Mouse (Mus musculus) MEL (cell line): ENCODE measurements around the gene Prr5l.

ENCODE experiments used
- CTCF ChIP-seq, 3 experiments: IDR thresholded peaks in 2 of 3; conservative IDR thresholded peaks in 1 of 3; 2 replicates each; pipeline ENCODE4 v1.5.1; 2011 to 2012; ENCODE audit warnings: low read length in 3 of 3, low read depth in 2 of 3, mild to moderate bottlenecking in 2 of 3, improper control_type of control experiment in 1 of 3, inconsistent platforms in 1 of 3, mixed read lengths in 1 of 3, moderate library complexity in 1 of 3; ENCODE audit not compliant: control insufficient read depth in 1 of 3, insufficient read depth in 1 of 3, poor library complexity in 1 of 3, severe bottlenecking in 1 of 3
- E2F4 ChIP-seq: IDR thresholded peaks from 2 replicates; pipeline ENCODE4 v1.6.1; 2011; ENCODE audit warnings: low read depth, low read length, improper control_type of control experiment, borderline replicate concordance
- EP300 ChIP-seq, 2 experiments: IDR thresholded peaks; 2 replicates each; pipeline ENCODE4 v1.6.1; 2011; ENCODE audit warnings: improper control_type of control experiment in 2 of 2, low read length in 2 of 2, low read depth in 1 of 2, mild to moderate bottlenecking in 1 of 2
- GATA1 ChIP-seq: IDR thresholded peaks from 2 replicates; pipeline ENCODE4 v1.6.1; 2011; ENCODE audit warnings: low read depth, low read length, improper control_type of control experiment
- HCFC1 ChIP-seq: IDR thresholded peaks from 2 replicates; pipeline ENCODE4 v1.6.1; 2012; ENCODE audit warnings: low read depth, mild to moderate bottlenecking, inconsistent platforms, low read length, improper control_type of control experiment, moderate library complexity
- MAFK ChIP-seq: IDR thresholded peaks from 2 replicates; pipeline ENCODE4 v1.6.1; 2011; ENCODE audit warnings: low read depth, mild to moderate bottlenecking, low read length, improper control_type of control experiment, borderline replicate concordance
- MAZ ChIP-seq: IDR thresholded peaks from 2 replicates; pipeline ENCODE4 v1.6.1; 2012; ENCODE audit warnings: low read depth, mild to moderate bottlenecking, inconsistent platforms, low read length, improper control_type of control experiment
- POLR2A ChIP-seq, 2 experiments: IDR thresholded peaks; 2 replicates each; pipeline ENCODE4 v1.6.1; 2011 to 2012; ENCODE audit warnings: low read length in 2 of 2, mild to moderate bottlenecking in 2 of 2, control low read depth in 1 of 2, improper control_type of control experiment in 1 of 2, low read depth in 1 of 2, moderate library complexity in 1 of 2; ENCODE audit not compliant: control insufficient read depth in 1 of 2, insufficient read depth in 1 of 2, poor library complexity in 1 of 2
- TBP ChIP-seq: IDR thresholded peaks from 2 replicates; pipeline ENCODE4 v1.8.0; 2011; ENCODE audit warnings: low read depth, low read length, improper control_type of control experiment
- UBTF ChIP-seq: IDR thresholded peaks from 2 replicates; pipeline ENCODE4 v1.6.1; 2012; ENCODE audit warnings: low read depth, mild to moderate bottlenecking, inconsistent platforms, low read length, improper control_type of control experiment, moderate library complexity, borderline replicate concordance; ENCODE audit not compliant: insufficient read depth

DNA sequence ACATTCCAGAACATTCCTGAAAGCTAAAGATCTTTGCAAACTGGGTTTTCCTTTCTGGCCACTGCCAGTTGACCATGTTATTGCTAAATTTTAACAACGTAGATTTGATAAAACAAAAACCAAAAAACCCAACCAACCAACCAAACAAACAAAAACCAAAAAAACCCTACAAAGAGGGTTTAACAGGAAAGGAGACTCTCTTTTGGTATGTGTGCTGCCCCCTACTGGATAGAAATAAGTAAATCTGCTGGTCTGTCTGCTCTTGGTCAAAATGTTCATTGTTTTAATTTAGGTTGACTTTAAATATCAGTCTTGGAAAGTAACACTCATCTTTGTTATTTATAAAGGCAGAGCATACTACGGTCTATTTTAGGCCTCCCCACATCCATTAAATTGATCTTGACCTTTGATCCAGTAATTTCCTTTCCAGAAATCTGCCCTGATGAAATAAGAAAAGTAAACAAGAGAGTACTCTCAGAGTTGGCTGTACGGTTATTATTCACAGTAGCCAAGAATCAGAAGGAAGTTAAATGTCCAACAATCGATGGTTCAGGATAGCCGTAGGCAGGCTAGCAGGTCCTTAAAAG, 54.7 kb downstream of the Prr5l start:
- TF ChIP-seq UBTF (no peak), POLR2A (IDR thresholded peaks at IDR 0.05; ENCODE audit: control insufficient read depth in 1 of 2, insufficient read depth in 1 of 2, low read depth in 1 of 2, low read length in 2 of 2, poor library complexity in 1 of 2) (no peak), E2F4 (no peak), EP300 (IDR thresholded peaks at IDR 0.05; ENCODE audit: low read depth in 1 of 2, low read length in 2 of 2) (no peak), HCFC1 (no peak), CTCF (IDR thresholded peaks at IDR 0.05 in 2 of 3, conservative IDR thresholded peaks at IDR 0.05 in 1 of 3; ENCODE audit: control insufficient read depth in 1 of 3, insufficient read depth in 1 of 3, low read depth in 2 of 3, low read length in 3 of 3, poor library complexity in 1 of 3, severe bottlenecking in 1 of 3) (peak; percentile 1 to 73 (median 42); a peak in 3 of 6 replicates), TBP (no peak), MAZ (no peak), MAFK (no peak), GATA1 (no peak)
